Mouse (Mus musculus) neural tube, embryonic 11.5 days (tissue): ENCODE measurements around the gene Cpox. TPM values are rescaled to one million over a fixed set of nuclear protein-coding genes. Genes with fewer than 3 reads are reported as not detected.

ENCODE experiments used
- ATAC-seq: fragments of 200-750 bp; cut with Nextera tagmentation; 2 replicates; pipeline ENCODE4 v1.8.0; 2017; ENCODE audit warnings: moderate number of reproducible peaks, mild to moderate bottlenecking, moderate TSS enrichment, moderate library complexity; ENCODE audit not compliant: insufficient read depth, low FRiP score, low TSS enrichment
- DNase-seq: peaks from one replicate; pipeline ENCODE4 v3.0.0-alpha.2; 2015; ENCODE audit warnings: low spot score
- H3K27ac ChIP-seq: fragments of 300-500 bp; sonication (generic); 2 replicates; pipeline ENCODE4 v1.5.1; 2014; ENCODE audit warnings: low read depth, mild to moderate bottlenecking, low read length
- H3K27me3 ChIP-seq: fragments of 300-500 bp; sonication (generic); 2 replicates; pipeline ENCODE4 v1.6.1; 2014; ENCODE audit warnings: mild to moderate bottlenecking, low read length, mixed read lengths; ENCODE audit not compliant: control insufficient read depth, insufficient read depth
- H3K36me3 ChIP-seq: fragments of 300-500 bp; sonication (generic); 2 replicates; pipeline ENCODE4 v1.6.1; 2014; ENCODE audit warnings: mild to moderate bottlenecking, low read length, moderate library complexity, mixed read lengths; ENCODE audit not compliant: control insufficient read depth, insufficient read depth
- H3K4me1 ChIP-seq: fragments of 300-500 bp; sonication (generic); 2 replicates; pipeline ENCODE4 v1.6.1; 2014; ENCODE audit warnings: low read length, mixed read lengths; ENCODE audit not compliant: control insufficient read depth, insufficient read depth
- H3K4me2 ChIP-seq: fragments of 300-500 bp; sonication (generic); 2 replicates; pipeline ENCODE4 v1.6.1; 2014; ENCODE audit warnings: low read depth, mild to moderate bottlenecking, moderate library complexity
- H3K4me3 ChIP-seq: fragments of 300-500 bp; sonication (generic); 2 replicates; pipeline ENCODE4 v1.5.1; 2014; ENCODE audit warnings: low read depth, low read length
- H3K9ac ChIP-seq: fragments of 300-500 bp; sonication (generic); 2 replicates; pipeline ENCODE4 v1.6.1; 2014; ENCODE audit warnings: mild to moderate bottlenecking, low read length
- H3K9me3 ChIP-seq: fragments of 300-500 bp; sonication (generic); 2 replicates; pipeline ENCODE4 v1.6.1; 2016; ENCODE audit warnings: low read length; ENCODE audit not compliant: control insufficient read depth
- WGBS: fragments of 180-500 bp; shearing (Covaris S2); extraction: QIAGEN DNeasy Blood & Tissue Kit; methylation state at CpG from one replicate; pipeline ENCODE4 v1.1.7; 2014; 5-methylcytosine and 5-hydroxymethylcytosine counted together
- polyA plus RNA-seq: library from polyadenylated mRNA; unstranded; fragments of >200 nt; fragmentation: Nextera tagmentation; extraction: Ambion mirVana; gene quantifications from 2 replicates; pipeline ENCODE4 v1.2.1, GENCODE M21; 2014

The Cpox gene
- polyA plus RNA-seq, 1 experiment from 2014 or later, result 22.3 TPM

- H3K4me1 ChIP-seq, result no peaks in the 10 kb centered on the region
- no peak overlapping the region for H3K9ac ChIP-seq
- no peak overlapping the region for H3K4me3 ChIP-seq
- ATAC-seq (no peak), DNase-seq (no peak)
- H3K27me3 ChIP-seq, result no peaks in the 10 kb centered on the region
- no peak overlapping the region for H3K27ac ChIP-seq
- no peak overlapping the region for H3K4me2 ChIP-seq
- no peaks in the 10 kb centered on the region for H3K36me3 ChIP-seq
- H3K9me3 ChIP-seq, result no peaks in the 10 kb centered on the region
Observed at GRCm38 (mm10) chr16:58684537-58684936, 14.4 kb downstream of the Cpox start.

GRCm38 (mm10) chr16:58685548-58686537, 15.8 kb downstream of the Cpox start:
- no peak for ATAC-seq
- H3K27ac ChIP-seq, result no peak overlapping the region
- H3K27me3 ChIP-seq, result no peaks in the 10 kb centered on the region
- no peaks in the 10 kb centered on the region for H3K9me3 ChIP-seq
- H3K9ac ChIP-seq, result no peak overlapping the region
- no peaks in the 10 kb centered on the region for H3K36me3 ChIP-seq
- no peak overlapping the region for H3K4me3 ChIP-seq
- WGBS, result 83% methylated on average over 20 of the region's 20 CpGs
- DNase-seq, result no peak
- no peaks in the 10 kb centered on the region for H3K4me1 ChIP-seq
- no peak overlapping the region for H3K4me2 ChIP-seq

- Histone ChIP-seq H3K4me3 (no peak overlapping the region), H3K4me1 (no peaks in the 10 kb centered on the region), H3K4me2 (no peak overlapping the region), H3K36me3 (no peaks in the 10 kb centered on the region), H3K9ac (no peak overlapping the region), H3K9me3 (no peaks in the 10 kb centered on the region), H3K27ac (no peak overlapping the region), H3K27me3 (no peaks in the 10 kb centered on the region)
- DNase-seq, result no peak
- no peak for ATAC-seq
- 86% methylated on average over 1 of the region's 1 CpGs for WGBS
Observed at GRCm38 (mm10) chr16:58688534-58688933, 18.4 kb downstream of the Cpox start.

GRCm38 (mm10) chr16:58689555-58690169, 19.6 kb downstream of the Cpox start:
- 84% methylated on average over 5 of the region's 5 CpGs for WGBS
- no peaks in the 10 kb centered on the region for H3K9me3 ChIP-seq
- no peaks in the 10 kb centered on the region for H3K36me3 ChIP-seq
- no peak overlapping the region for H3K27ac ChIP-seq
- no peak for ATAC-seq
- H3K4me1 ChIP-seq, result no peaks in the 10 kb centered on the region
- H3K27me3 ChIP-seq, result no peaks in the 10 kb centered on the region
- H3K4me3 ChIP-seq, result no peak overlapping the region
- H3K4me2 ChIP-seq, result no peak overlapping the region
- DNase-seq, result no peak
- no peak overlapping the region for H3K9ac ChIP-seq

- WGBS, result 94% methylated on average over 5 of the region's 5 CpGs
Observed at GRCm38 (mm10) chr16:58690322-58690732, 20.2 kb downstream of the Cpox start.

GRCm38 (mm10) chr16:58694091-58694490, 24.0 kb downstream of the Cpox start:
- H3K4me2 ChIP-seq, result no peak overlapping the region
- no peak overlapping the region for H3K9ac ChIP-seq
- no peak overlapping the region for H3K4me3 ChIP-seq
- 93% methylated on average over 5 of the region's 5 CpGs for WGBS
- H3K36me3 ChIP-seq, result no peaks in the 10 kb centered on the region
- H3K27ac ChIP-seq, result no peak overlapping the region
- H3K27me3 ChIP-seq, result no peaks in the 10 kb centered on the region
- ATAC-seq (no peak), DNase-seq (no peak)
- H3K4me1 ChIP-seq, result no peaks in the 10 kb centered on the region
- H3K9me3 ChIP-seq, result no peaks in the 10 kb centered on the region

More at GRCm38 (mm10) chr16:58690322-58690732, 20.2 kb downstream of the Cpox start:
- no peaks in the 10 kb centered on the region for H3K27me3 ChIP-seq
- H3K4me2 ChIP-seq, result no peak overlapping the region
- no peaks in the 10 kb centered on the region for H3K36me3 ChIP-seq
- H3K4me3 ChIP-seq, result no peak overlapping the region
- no peaks in the 10 kb centered on the region for H3K9me3 ChIP-seq
- H3K27ac ChIP-seq, result no peak overlapping the region
- no peaks in the 10 kb centered on the region for H3K4me1 ChIP-seq
- no peak for ATAC-seq
- H3K9ac ChIP-seq, result no peak overlapping the region
- no peak for DNase-seq

GRCm38 (mm10) chr16:58696796-58697195, 26.7 kb downstream of the Cpox start:
- Histone ChIP-seq H3K9me3 (no peaks in the 10 kb centered on the region), H3K9ac (no peak overlapping the region), H3K4me1 (no peaks in the 10 kb centered on the region), H3K36me3 (no peaks in the 10 kb centered on the region), H3K4me2 (no peak overlapping the region), H3K4me3 (no peak overlapping the region), H3K27me3 (no peaks in the 10 kb centered on the region), H3K27ac (no peak overlapping the region)
- WGBS, result 94% methylated on average over 3 of the region's 3 CpGs
- DNase-seq (no peak), ATAC-seq (no peak)

- WGBS, result 91% methylated on average over 1 of the region's 1 CpGs
- H3K4me3 ChIP-seq, result no peak overlapping the region
- no peaks in the 10 kb centered on the region for H3K27me3 ChIP-seq
- DNase-seq, result no peak
- H3K9me3 ChIP-seq, result no peaks in the 10 kb centered on the region
- ATAC-seq, result no peak
- no peaks in the 10 kb centered on the region for H3K36me3 ChIP-seq
- H3K4me2 ChIP-seq, result no peak overlapping the region
- no peaks in the 10 kb centered on the region for H3K4me1 ChIP-seq
- H3K27ac ChIP-seq, result no peak overlapping the region
- H3K9ac ChIP-seq, result no peak overlapping the region
Observed at GRCm38 (mm10) chr16:58697261-58697660, 27.2 kb downstream of the Cpox start.

GRCm38 (mm10) chr16:58700174-58700573, 30.1 kb downstream of the Cpox start:
- ATAC-seq (no peak), DNase-seq (no peak)
- H3K4me3 ChIP-seq, result no peak overlapping the region
- H3K27me3 ChIP-seq, result no peaks in the 10 kb centered on the region
- H3K9me3 ChIP-seq, result no peaks in the 10 kb centered on the region
- H3K4me2 ChIP-seq, result no peak overlapping the region
- WGBS, result 70% methylated on average over 6 of the region's 6 CpGs
- no peaks in the 10 kb centered on the region for H3K4me1 ChIP-seq
- H3K36me3 ChIP-seq, result no peaks in the 10 kb centered on the region
- no peak overlapping the region for H3K9ac ChIP-seq
- no peak overlapping the region for H3K27ac ChIP-seq
